Mouse (Mus musculus): ENCODE results near the gene Hunk. TPM values are rescaled to one million over a fixed set of nuclear protein-coding genes. Genes with fewer than 3 reads are reported as not detected.

Gene Hunk
- polyA plus RNA-seq, 1 experiment from 2014 or later = 5.6 TPM

- Histone ChIP-seq H3K4me2 (no peak overlapping the region), H3K4me3 (ENCODE audit: low read depth, low read length) (no peak overlapping the region), H3K4me1 (replicated peaks; ENCODE audit: control insufficient read depth, insufficient read depth, low read length) (no peaks in the 10 kb centered on the region), H3K36me3 (ENCODE audit: control insufficient read depth, insufficient read depth, low read length) (peaks cover 3% of the 10 kb centered on the region; the same call in 1 of the 2 replicates), H3K27me3 (replicated peaks; ENCODE audit: control insufficient read depth, insufficient read depth, low read length) (no peaks in the 10 kb centered on the region), H3K9me3 (ENCODE audit: control insufficient read depth, low read length) (no peaks in the 10 kb centered on the region), H3K9ac (ENCODE audit: low read depth, low read length) (no peak overlapping the region), H3K27ac (ENCODE audit: low read depth, low read length) (no peak overlapping the region)
- no peak for ATAC-seq (replicated peaks; ENCODE audit: low FRiP score)
- no peak for DNase-seq (ENCODE audit: low spot score)
- 78% methylated on average over 4 of the region's 4 CpGs for WGBS
Observed at GRCm38 (mm10) chr16:90485599-90485998, 99.8 kb downstream of the Hunk start.

- Histone ChIP-seq H3K36me3 (ENCODE audit: control insufficient read depth, insufficient read depth, low read length) (0 out of 2 replicates have a peak, but pooled peaks cover 3% of the 10 kb centered on the region), H3K9me3 (ENCODE audit: control insufficient read depth, low read length) (no peaks in the 10 kb centered on the region), H3K4me1 (replicated peaks; ENCODE audit: control insufficient read depth, insufficient read depth, low read length) (0 out of 2 replicates have a peak, but pooled peaks cover 3% of the 10 kb centered on the region), H3K4me2 (no peak overlapping the region), H3K9ac (ENCODE audit: low read depth, low read length) (no peak overlapping the region), H3K27ac (ENCODE audit: low read depth, low read length) (no peak overlapping the region), H3K4me3 (ENCODE audit: low read depth, low read length) (no peak overlapping the region), H3K27me3 (replicated peaks; ENCODE audit: control insufficient read depth, insufficient read depth, low read length) (no peaks in the 10 kb centered on the region)
- ATAC-seq (replicated peaks; ENCODE audit: low FRiP score) = no peak
- WGBS = 68% methylated on average over 4 of the region's 4 CpGs
- no peak for DNase-seq (ENCODE audit: low spot score)
Observed at GRCm38 (mm10) chr16:90490066-90490465, 104.3 kb downstream of the Hunk start.

- 48% methylated on average over 5 of the region's 5 CpGs for WGBS
- Histone ChIP-seq H3K27me3 (replicated peaks; ENCODE audit: control insufficient read depth, insufficient read depth, low read length) (no peaks in the 10 kb centered on the region), H3K36me3 (ENCODE audit: control insufficient read depth, insufficient read depth, low read length) (0 out of 2 replicates have a peak, but pooled peaks cover 3% of the 10 kb centered on the region), H3K9me3 (ENCODE audit: control insufficient read depth, low read length) (no peaks in the 10 kb centered on the region), H3K4me1 (replicated peaks; ENCODE audit: control insufficient read depth, insufficient read depth, low read length) (peaks cover 3% of the 10 kb centered on the region; the same call in 1 of the 2 replicates), H3K27ac (ENCODE audit: low read depth, low read length) (no peak overlapping the region), H3K4me2 (no peak overlapping the region), H3K9ac (ENCODE audit: low read depth, low read length) (no peak overlapping the region), H3K4me3 (ENCODE audit: low read depth, low read length) (no peak overlapping the region)
- DNase-seq (ENCODE audit: low spot score) (no peak), ATAC-seq (replicated peaks; ENCODE audit: low FRiP score) (no peak)
Observed at GRCm38 (mm10) chr16:90491898-90492499, 106.2 kb downstream of the Hunk start.

- H3K4me3 ChIP-seq (ENCODE audit: low read depth, low read length) = no peak overlapping the region
Observed at GRCm38 (mm10) chr16:90496930-90497329, 111.1 kb downstream of the Hunk start.

GRCm38 (mm10) chr16:90497749-90498464, 112.1 kb downstream of the Hunk start:
- Histone ChIP-seq H3K4me1 (replicated peaks; ENCODE audit: control insufficient read depth, insufficient read depth, low read length) (no peaks in the 10 kb centered on the region; the same call in 1 of the 2 replicates), H3K27me3 (replicated peaks; ENCODE audit: control insufficient read depth, insufficient read depth, low read length) (no peaks in the 10 kb centered on the region), H3K9me3 (ENCODE audit: control insufficient read depth, low read length) (no peaks in the 10 kb centered on the region), H3K36me3 (ENCODE audit: control insufficient read depth, insufficient read depth, low read length) (0 out of 2 replicates have a peak, but pooled peaks cover 3% of the 10 kb centered on the region), H3K27ac (ENCODE audit: low read depth, low read length) (no peak overlapping the region), H3K4me2 (no peak overlapping the region), H3K4me3 (ENCODE audit: low read depth, low read length) (no peak overlapping the region), H3K9ac (ENCODE audit: low read depth, low read length) (no peak overlapping the region)
- WGBS = 80% methylated on average over 16 of the region's 16 CpGs
- ATAC-seq (replicated peaks; ENCODE audit: low FRiP score) (no peak; the same call in 1 of the 2 replicates), DNase-seq (ENCODE audit: low spot score) (no peak)

More at GRCm38 (mm10) chr16:90496930-90497329, 111.1 kb downstream of the Hunk start:
- DNase-seq (ENCODE audit: low spot score) (no peak), ATAC-seq (replicated peaks; ENCODE audit: low FRiP score) (no peak)
- Histone ChIP-seq H3K27ac (ENCODE audit: low read depth, low read length) (no peak overlapping the region), H3K9ac (ENCODE audit: low read depth, low read length) (no peak overlapping the region), H3K27me3 (replicated peaks; ENCODE audit: control insufficient read depth, insufficient read depth, low read length) (no peaks in the 10 kb centered on the region), H3K4me2 (no peak overlapping the region), H3K36me3 (ENCODE audit: control insufficient read depth, insufficient read depth, low read length) (0 out of 2 replicates have a peak, but pooled peaks cover 3% of the 10 kb centered on the region), H3K4me1 (replicated peaks; ENCODE audit: control insufficient read depth, insufficient read depth, low read length) (no peaks in the 10 kb centered on the region; the same call in 1 of the 2 replicates), H3K9me3 (ENCODE audit: control insufficient read depth, low read length) (no peaks in the 10 kb centered on the region)
- 42% methylated on average over 11 of the region's 11 CpGs for WGBS

GRCm38 (mm10) chr16:90500809-90501208, 115.0 kb downstream of the Hunk start:
- Histone ChIP-seq H3K27me3 (replicated peaks; ENCODE audit: control insufficient read depth, insufficient read depth, low read length) (no peaks in the 10 kb centered on the region), H3K9ac (ENCODE audit: low read depth, low read length) (no peak overlapping the region), H3K4me3 (ENCODE audit: low read depth, low read length) (no peak overlapping the region), H3K36me3 (ENCODE audit: control insufficient read depth, insufficient read depth, low read length) (no peaks in the 10 kb centered on the region), H3K27ac (ENCODE audit: low read depth, low read length) (no peak overlapping the region), H3K4me2 (no peak overlapping the region), H3K9me3 (ENCODE audit: control insufficient read depth, low read length) (no peaks in the 10 kb centered on the region), H3K4me1 (replicated peaks; ENCODE audit: control insufficient read depth, insufficient read depth, low read length) (no peaks in the 10 kb centered on the region; the same call in 1 of the 2 replicates)
- no peak for ATAC-seq (replicated peaks; ENCODE audit: low FRiP score)
- 80% methylated on average over 6 of the region's 6 CpGs for WGBS
- DNase-seq (ENCODE audit: low spot score) = no peak

GRCm38 (mm10) chr16:90505252-90505651, 119.4 kb downstream of the Hunk start:
- Histone ChIP-seq H3K9me3 (ENCODE audit: control insufficient read depth, low read length) (no peaks in the 10 kb centered on the region), H3K27me3 (replicated peaks; ENCODE audit: control insufficient read depth, insufficient read depth, low read length) (no peaks in the 10 kb centered on the region), H3K4me2 (no peak overlapping the region), H3K4me3 (ENCODE audit: low read depth, low read length) (no peak overlapping the region), H3K4me1 (replicated peaks; ENCODE audit: control insufficient read depth, insufficient read depth, low read length) (no peaks in the 10 kb centered on the region), H3K9ac (ENCODE audit: low read depth, low read length) (no peak overlapping the region), H3K36me3 (ENCODE audit: control insufficient read depth, insufficient read depth, low read length) (no peaks in the 10 kb centered on the region), H3K27ac (ENCODE audit: low read depth, low read length) (no peak overlapping the region)
- 81% methylated on average over 10 of the region's 10 CpGs for WGBS
- ATAC-seq (replicated peaks; ENCODE audit: low FRiP score) = no peak
- no peak for DNase-seq (ENCODE audit: low spot score)

- no peak overlapping the region for H3K27ac ChIP-seq (ENCODE audit: low read depth, low read length)
- H3K4me3 ChIP-seq (ENCODE audit: low read depth, low read length) = no peak overlapping the region
- no peaks in the 10 kb centered on the region for H3K4me1 ChIP-seq (replicated peaks; ENCODE audit: control insufficient read depth, insufficient read depth, low read length)
- no peaks in the 10 kb centered on the region for H3K27me3 ChIP-seq (replicated peaks; ENCODE audit: control insufficient read depth, insufficient read depth, low read length)
- DNase-seq (ENCODE audit: low spot score) (no peak), ATAC-seq (replicated peaks; ENCODE audit: low FRiP score) (no peak)
- WGBS = 76% methylated on average over 2 of the region's 2 CpGs
- H3K9ac ChIP-seq (ENCODE audit: low read depth, low read length) = no peak overlapping the region
- no peaks in the 10 kb centered on the region for H3K36me3 ChIP-seq (ENCODE audit: control insufficient read depth, insufficient read depth, low read length)
- no peak overlapping the region for H3K4me2 ChIP-seq
- H3K9me3 ChIP-seq (ENCODE audit: control insufficient read depth, low read length) = no peaks in the 10 kb centered on the region
Observed at GRCm38 (mm10) chr16:90505680-90506079, 119.9 kb downstream of the Hunk start.
